Mouse (Mus musculus) liver, embryonic 14 days (tissue): Measurements from ENCODE around the gene Serpinb9d. TPM values are rescaled to one million over a fixed set of nuclear protein-coding genes. Genes with fewer than 3 reads are reported as not detected.

Experiments
- polyA plus RNA-seq: library from polyadenylated mRNA; depleted of rRNA; stranded (reverse); fragments of >200 nt; gene quantifications from 2 replicates; pipeline ENCODE4 v1.2.3, GENCODE M21; 2012; rRNA removed

The Serpinb9d gene
- not detected in 2 replicates for polyA plus RNA-seq

DNA sequence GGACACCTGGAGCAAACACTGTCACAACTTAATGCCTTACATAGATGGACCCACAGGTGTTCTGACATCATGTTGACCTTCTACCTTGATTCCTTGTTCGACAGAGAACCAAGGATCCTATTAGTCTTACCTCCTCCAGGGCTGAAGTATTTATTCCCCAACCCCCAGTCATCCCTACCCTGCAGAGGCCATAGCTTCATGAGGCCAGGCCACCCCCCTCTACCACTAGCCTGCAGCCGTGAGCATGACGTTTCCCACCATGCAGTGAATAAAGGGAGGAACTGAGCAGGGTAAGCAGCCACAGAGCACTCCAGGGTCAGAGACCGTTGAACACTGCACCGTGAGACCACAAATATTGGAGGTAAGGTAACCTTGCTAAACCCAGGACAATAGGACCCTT is at the start of gene Serpinb9d:
Gene Serpinb9d, plus strand, starts transcription at position 301 of the 400 bp plus-strand sequence.

DNA sequence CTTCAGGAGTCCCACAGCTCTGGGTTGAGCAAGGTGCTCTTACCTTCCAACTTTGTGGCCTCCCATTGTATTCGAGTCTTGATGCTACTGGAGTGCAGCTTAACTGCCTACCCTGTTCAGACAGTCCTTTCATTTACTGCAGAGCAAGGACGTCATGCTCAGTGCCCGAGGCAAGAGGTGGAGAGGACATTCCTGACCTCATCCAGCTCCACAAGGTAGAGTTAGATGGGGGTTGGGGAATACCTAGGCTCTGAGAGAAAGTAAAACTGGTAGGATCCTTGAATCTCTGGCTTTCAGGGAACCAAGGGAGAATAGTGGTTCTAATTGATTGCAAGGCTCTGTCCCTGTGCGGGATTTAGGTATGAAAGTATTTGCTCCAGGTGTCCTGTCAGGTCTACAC is 33.1 kb upstream of the Serpinb9d start, which contains the start of gene Serpinb9c:
Gene Serpinb9c, minus strand, starts transcription at position 101 of the 400 bp plus-strand sequence.

DNA sequence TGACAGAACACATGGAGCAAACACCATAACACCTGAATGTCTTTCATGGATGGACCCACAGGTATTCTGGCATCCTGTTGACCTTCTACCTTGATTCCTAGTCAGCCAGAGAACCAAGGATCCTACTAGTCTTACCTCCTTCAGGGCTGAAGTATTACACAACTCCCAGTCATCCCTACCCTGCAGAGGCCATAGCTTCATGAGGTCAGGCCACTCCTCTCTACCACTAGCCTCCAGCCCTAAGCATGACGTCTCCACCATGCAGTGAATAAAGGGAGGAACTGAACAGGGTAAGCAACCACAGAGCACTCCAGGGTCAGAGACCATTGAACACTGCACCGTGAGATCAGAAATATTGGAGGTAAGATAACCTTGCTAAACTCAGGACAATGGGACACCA is 56.6 kb downstream of the Serpinb9d start, which contains the start of gene Serpinb9e:
Gene Serpinb9e, plus strand, starts transcription at position 301 of the 400 bp plus-strand sequence.

Other genes with a start within 250 kb of the Serpinb9d start
- gene Serpinb6b, start 227.8 kb upstream of the Serpinb9d start, polyA plus RNA-seq = 4.6 and 5.2 TPM in 2 replicates
- gene Serpinb9, start 189.7 kb upstream of the Serpinb9d start, polyA plus RNA-seq = 1.1 and 1.2 TPM in 2 replicates
- gene Serpinb9b, start 165.5 kb upstream of the Serpinb9d start, polyA plus RNA-seq = 0.01 and 0.03 TPM in 2 replicates
- 0.02 TPM in 1 of 2 replicates, not detected in the other for gene Serpinb1b, start 114.4 kb upstream of the Serpinb9d start, polyA plus RNA-seq
- 0.01 TPM in 1 of 2 replicates, not detected in the other for gene Serpinb9c, start 33.2 kb upstream of the Serpinb9d start, polyA plus RNA-seq
- 0.01 and 0.03 TPM in 2 replicates for gene Serpinb9e, start 56.7 kb downstream of the Serpinb9d start, polyA plus RNA-seq
- 0.01 TPM in 1 of 2 replicates, not detected in the other for gene Serpinb9f, start 131.1 kb downstream of the Serpinb9d start, polyA plus RNA-seq
- gene Gm11397, start 202.8 kb downstream of the Serpinb9d start, polyA plus RNA-seq = not detected in 2 replicates